Mouse (Mus musculus) splenic B cell, adult 2 months (primary cell): ENCODE data around the gene Slc39a1.
"Not testable (repeated sequence)": the region's sequence is repeated elsewhere in the genome, so short reads cannot be mapped to it uniquely, and the experiment has no call there.

Experiments used
- DNase-seq: peaks from one replicate; pipeline ENCODE4 v3.0.0-alpha.2; 2011; ENCODE audit warnings: low read depth, low spot score
- H3K27me3 ChIP-seq: 2 replicates; pipeline ENCODE4 v1.6.1; 2012; ENCODE audit warnings: mild to moderate bottlenecking, low read length, moderate library complexity, mixed read lengths; ENCODE audit not compliant: control insufficient read depth, poor library complexity, insufficient read depth, severe bottlenecking
- H3K36me3 ChIP-seq: 2 replicates; pipeline ENCODE4 v1.6.1; 2012; ENCODE audit warnings: mild to moderate bottlenecking, low read length, moderate library complexity, mixed read lengths; ENCODE audit not compliant: control insufficient read depth, poor library complexity, insufficient read depth, severe bottlenecking

Slc39a1 gene

GRCm38 (mm10) chr3:90252659-90253058 is 4.7 kb downstream of the Slc39a1 start:
- H3K36me3 ChIP-seq, DNase-seq, H3K27me3 ChIP-seq: not testable (repeated sequence)

GRCm38 (mm10) chr3:90253174-90253573 is 5.2 kb downstream of the Slc39a1 start:
- not testable (repeated sequence) for H3K36me3 ChIP-seq, DNase-seq, H3K27me3 ChIP-seq

- peaks cover 2% of the 10 kb centered on the region; the same call in 1 of the 2 replicates for H3K36me3 ChIP-seq
Observed at GRCm38 (mm10) chr3:90253653-90254418, 5.9 kb downstream of the Slc39a1 start, which contains the start of gene Crtc2. TSS of gene Crtc2 (plus strand) at chr3:90254163.

GRCm38 (mm10) chr3:90254419-90255193 is 6.6 kb downstream of the Slc39a1 start:
- Histone ChIP-seq H3K27me3 (no peaks in the 10 kb centered on the region), H3K36me3 (peaks cover 5% of the 10 kb centered on the region)
- DNase-seq = peak; percentile 30

More at GRCm38 (mm10) chr3:90253653-90254418, 5.9 kb downstream of the Slc39a1 start, which contains the start of gene Crtc2:
- H3K27me3 ChIP-seq = no peaks in the 10 kb centered on the region
- peak; percentile 94 for DNase-seq

- Histone ChIP-seq H3K36me3 (peaks cover 7% of the 10 kb centered on the region), H3K27me3 (no peaks in the 10 kb centered on the region)
- DNase-seq = no peak
Observed at GRCm38 (mm10) chr3:90255194-90255565, 7.2 kb downstream of the Slc39a1 start.

- Histone ChIP-seq H3K36me3 (peaks cover 10% of the 10 kb centered on the region), H3K27me3 (no peaks in the 10 kb centered on the region)
- DNase-seq = no peak
Observed at GRCm38 (mm10) chr3:90255784-90256353, 7.9 kb downstream of the Slc39a1 start.

- no peaks in the 10 kb centered on the region for H3K27me3 ChIP-seq
- no peak for DNase-seq
- peaks cover 15% of the 10 kb centered on the region for H3K36me3 ChIP-seq
Observed at GRCm38 (mm10) chr3:90256731-90257530, 9.0 kb downstream of the Slc39a1 start.

- peaks cover 19% of the 10 kb centered on the region for H3K36me3 ChIP-seq
- H3K27me3 ChIP-seq = no peaks in the 10 kb centered on the region
- DNase-seq = no peak
Observed at GRCm38 (mm10) chr3:90258521-90258920, 10.5 kb downstream of the Slc39a1 start.

- Histone ChIP-seq H3K36me3 (peaks cover 22% of the 10 kb centered on the region), H3K27me3 (no peaks in the 10 kb centered on the region)
- DNase-seq = no peak
Observed at GRCm38 (mm10) chr3:90263121-90263771, 15.3 kb downstream of the Slc39a1 start.

GRCm38 (mm10) chr3:90264687-90265033 is 16.7 kb downstream of the Slc39a1 start:
- DNase-seq = peak; percentile 93
- H3K36me3 ChIP-seq = peaks cover 27% of the 10 kb centered on the region
- no peaks in the 10 kb centered on the region for H3K27me3 ChIP-seq

- peaks cover 28% of the 10 kb centered on the region for H3K36me3 ChIP-seq
- DNase-seq = peak; percentile 98
- H3K27me3 ChIP-seq = no peaks in the 10 kb centered on the region
Observed at GRCm38 (mm10) chr3:90265034-90265931, 17.3 kb downstream of the Slc39a1 start, which contains the start of gene Dennd4b. TSS of gene Dennd4b (plus strand) at chr3:90265185.

GRCm38 (mm10) chr3:90265932-90266741 is 18.2 kb downstream of the Slc39a1 start:
- H3K36me3 ChIP-seq = peaks cover 27% of the 10 kb centered on the region

More at GRCm38 (mm10) chr3:90265932-90266741, 18.2 kb downstream of the Slc39a1 start:
- H3K27me3 ChIP-seq = no peaks in the 10 kb centered on the region
- DNase-seq = peak; percentile 88
